Mouse (Mus musculus) heart, embryonic 15.5 days (tissue): Measurements from ENCODE around the gene Adora3. TPM values are rescaled to one million over a fixed set of nuclear protein-coding genes. Genes with fewer than 3 reads are reported as not detected.
A peak's percentile ranks its signal among the peaks of the same experiment; 100 is the strongest.

Experiments used
- ATAC-seq: fragments of 200-750 bp; cut with Nextera tagmentation; replicated peaks from 2 replicates; pipeline ENCODE4 v1.8.0; 2017; ENCODE audit warnings: low read depth, moderate TSS enrichment; ENCODE audit not compliant: insufficient number of reproducible peaks, insufficient read depth, low FRiP score
- H3K27ac ChIP-seq: fragments of 300-500 bp; sonication (generic); 2 replicates; pipeline ENCODE4 v1.5.1; 2015; ENCODE audit warnings: mild to moderate bottlenecking, inconsistent platforms
- H3K27me3 ChIP-seq: fragments of 300-500 bp; sonication (generic); 2 replicates; pipeline ENCODE4 v1.6.1; 2015; ENCODE audit warnings: inconsistent platforms
- H3K36me3 ChIP-seq: fragments of 300-500 bp; sonication (generic); 2 replicates; pipeline ENCODE4 v1.6.1; 2015; ENCODE audit warnings: mild to moderate bottlenecking, inconsistent platforms
- H3K4me1 ChIP-seq: fragments of 300-500 bp; sonication (generic); replicated peaks from 2 replicates; pipeline ENCODE4 v1.6.1; 2015; ENCODE audit warnings: inconsistent platforms
- H3K4me2 ChIP-seq: fragments of 300-500 bp; sonication (generic); 2 replicates; pipeline ENCODE4 v1.6.1; 2015; ENCODE audit warnings: inconsistent platforms, mild to moderate bottlenecking, moderate library complexity
- H3K4me3 ChIP-seq: fragments of 300-500 bp; sonication (generic); 2 replicates; pipeline ENCODE4 v1.5.1; 2015; ENCODE audit warnings: mild to moderate bottlenecking, inconsistent platforms
- H3K9ac ChIP-seq: fragments of 300-500 bp; sonication (generic); 2 replicates; pipeline ENCODE4 v1.6.1; 2015; ENCODE audit warnings: mild to moderate bottlenecking, inconsistent platforms
- H3K9me3 ChIP-seq: fragments of 300-500 bp; sonication (generic); replicated peaks from 2 replicates; pipeline ENCODE4 v1.6.1; 2016; ENCODE audit warnings: inconsistent platforms
- WGBS: fragments of 180-500 bp; shearing (Covaris S2); methylation state at CpG from one replicate; pipeline ENCODE4 v1.1.7; 2015; ENCODE audit warnings: mixed read lengths; 5-methylcytosine and 5-hydroxymethylcytosine counted together
- polyA plus RNA-seq: library from polyadenylated mRNA; unstranded; fragments of >200 nt; fragmentation: Nextera tagmentation; extraction: Ambion mirVana; gene quantifications from 2 replicates; pipeline ENCODE4 v1.2.1, GENCODE M21; 2015

The Adora3 gene
- polyA plus RNA-seq, 1 experiment from 2014 or later = 0.19 TPM

DNA sequence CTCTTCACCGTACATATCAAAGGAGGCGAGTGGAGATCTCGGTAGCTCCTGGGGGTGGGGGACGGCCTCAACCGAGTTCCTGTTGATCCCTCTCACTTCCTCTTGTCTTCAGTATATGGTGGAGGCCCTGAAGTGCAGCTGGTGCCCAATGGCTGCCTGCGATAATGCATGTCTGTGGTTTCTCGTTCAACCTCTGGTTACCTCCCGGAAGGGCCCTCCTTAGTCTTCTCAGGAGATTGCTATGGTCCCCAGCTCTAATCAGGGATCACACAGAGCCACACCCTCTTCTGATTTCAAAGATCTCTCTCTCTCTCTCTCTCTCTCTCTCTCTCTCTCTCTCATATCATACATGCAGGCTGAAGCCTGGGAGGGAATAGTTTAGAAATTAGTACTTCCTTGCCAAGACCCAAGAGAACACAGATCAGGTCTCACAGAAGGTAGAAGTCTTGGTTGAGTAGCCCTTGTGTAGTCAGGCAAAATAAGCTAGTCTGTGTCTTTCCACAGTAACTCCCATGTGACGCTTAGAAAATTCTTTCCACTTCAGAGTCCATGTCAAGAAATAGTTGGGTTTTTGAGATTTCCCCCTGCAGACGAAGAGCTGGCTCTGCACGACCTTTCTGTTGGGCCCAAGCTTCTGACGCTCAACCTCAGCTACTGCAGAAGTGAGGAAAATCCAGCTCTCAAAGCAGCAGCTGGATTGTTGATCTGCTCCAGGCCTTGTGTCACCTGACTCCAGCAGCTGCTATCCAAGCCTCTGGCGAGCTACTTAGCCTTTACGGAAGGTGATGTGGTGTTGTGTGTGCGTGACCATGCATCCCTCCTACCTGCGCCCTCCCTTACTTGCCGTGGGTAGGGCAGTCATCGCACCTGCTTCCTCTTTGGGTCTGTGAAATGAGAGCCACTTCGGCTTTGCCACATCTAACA, 22.2 kb downstream of the Adora3 start:
- H3K9ac ChIP-seq = no peak overlapping the region
- 69% methylated on average over 19 of the region's 19 CpGs for WGBS

DNA sequence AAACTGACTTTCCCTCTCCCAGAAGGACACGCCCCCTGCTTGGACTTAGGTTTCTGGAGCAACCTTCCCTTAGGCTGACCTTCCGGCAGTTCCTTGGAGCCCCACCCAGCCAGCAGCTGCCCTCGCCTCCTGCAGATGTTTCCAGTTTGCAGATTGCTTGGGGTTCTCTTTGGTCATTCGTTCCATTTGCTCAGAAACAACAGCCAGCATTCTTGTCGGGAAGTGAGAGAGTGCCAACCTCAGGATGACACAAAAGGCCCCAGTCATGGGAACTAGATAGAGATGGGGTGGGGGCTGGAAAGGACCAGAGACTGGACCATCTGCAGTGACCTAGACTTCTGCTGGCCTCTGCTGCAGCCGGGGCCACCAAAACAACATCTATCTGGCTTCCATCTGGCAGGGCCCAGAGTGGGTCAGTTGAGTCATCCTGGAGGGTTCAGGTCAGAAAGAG, 23.3 kb downstream of the Adora3 start:
- Histone ChIP-seq H3K27ac (peak overlapping the region; percentile 77), H3K4me3 (no peak overlapping the region), H3K36me3 (no peaks in the 10 kb centered on the region), H3K9me3 (no peaks in the 10 kb centered on the region), H3K9ac (no peak overlapping the region), H3K4me1 (peaks cover 46% of the 10 kb centered on the region), H3K4me2 (no peak overlapping the region), H3K27me3 (no peaks in the 10 kb centered on the region)
- ATAC-seq = peak; percentile 9; the same call in 1 of the 2 replicates
- 57% methylated on average over 6 of the region's 6 CpGs for WGBS

More for the DNA sequence above, 22.2 kb downstream of the Adora3 start:
- peaks cover 44% of the 10 kb centered on the region for H3K4me1 ChIP-seq
- H3K9me3 ChIP-seq = no peaks in the 10 kb centered on the region
- peak overlapping the region; percentile 35; the same call in 1 of the 2 replicates for H3K4me2 ChIP-seq
- ATAC-seq = no peak
- peak overlapping the region; percentile 73 for H3K27ac ChIP-seq
- H3K36me3 ChIP-seq = no peaks in the 10 kb centered on the region
- no peaks in the 10 kb centered on the region for H3K27me3 ChIP-seq
- no peak overlapping the region for H3K4me3 ChIP-seq

DNA sequence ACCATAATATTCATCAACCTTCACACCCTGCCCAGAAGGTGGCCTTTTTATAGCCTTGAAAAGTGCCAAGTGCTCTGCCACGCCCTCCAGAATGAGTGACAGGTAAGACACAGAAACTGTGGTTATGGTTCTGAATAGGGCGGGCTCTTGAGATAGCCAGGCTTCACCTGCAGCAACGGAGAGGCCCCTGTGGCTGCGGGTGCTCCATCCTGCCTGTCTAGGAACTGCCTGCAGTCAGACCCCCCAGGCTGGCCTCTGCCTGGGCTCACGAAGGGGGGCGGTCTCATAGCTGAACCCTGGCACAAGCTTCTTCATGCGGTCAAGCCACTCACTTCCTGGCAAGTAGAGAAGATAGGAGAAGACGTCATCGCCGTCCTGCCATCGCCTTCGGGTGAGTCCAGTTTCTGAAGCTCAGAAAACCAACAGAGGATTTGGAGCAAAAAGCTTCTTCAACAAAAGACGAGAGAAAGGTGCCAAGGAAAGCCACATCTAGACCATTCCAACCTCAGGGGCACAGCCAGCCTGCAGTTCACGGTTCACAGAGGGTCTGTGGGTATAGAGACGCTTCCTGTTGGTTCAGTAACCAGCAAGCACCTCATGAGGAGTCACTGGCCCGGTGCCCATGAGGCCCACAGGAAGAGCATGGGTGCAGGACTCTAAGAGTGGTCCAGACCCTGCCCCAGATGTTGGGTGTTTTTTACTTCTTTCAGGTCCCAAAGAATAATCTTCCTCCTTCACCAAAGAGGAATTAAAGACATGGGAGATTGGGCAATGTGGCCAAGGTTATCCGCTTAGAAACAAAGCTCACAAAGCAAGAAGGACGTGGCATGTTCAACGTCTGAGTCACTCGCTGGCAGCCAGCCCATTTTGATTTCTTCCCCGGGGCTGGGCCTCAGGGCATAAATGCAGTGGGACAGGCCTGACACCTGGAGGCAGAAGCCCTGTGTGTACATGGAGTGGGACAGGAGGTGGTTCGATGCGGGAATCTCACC, 24.2 kb downstream of the Adora3 start:
- Histone ChIP-seq H3K36me3 (no peaks in the 10 kb centered on the region), H3K27me3 (no peaks in the 10 kb centered on the region), H3K9me3 (no peaks in the 10 kb centered on the region), H3K27ac (peak overlapping the region; percentile 77), H3K4me2 (peak overlapping the region; percentile 22; the same call in 1 of the 2 replicates), H3K4me3 (no peak overlapping the region), H3K9ac (no peak overlapping the region), H3K4me1 (peaks cover 52% of the 10 kb centered on the region)
- WGBS = 41% methylated on average over 23 of the region's 23 CpGs
- ATAC-seq = peak; percentile 81

DNA sequence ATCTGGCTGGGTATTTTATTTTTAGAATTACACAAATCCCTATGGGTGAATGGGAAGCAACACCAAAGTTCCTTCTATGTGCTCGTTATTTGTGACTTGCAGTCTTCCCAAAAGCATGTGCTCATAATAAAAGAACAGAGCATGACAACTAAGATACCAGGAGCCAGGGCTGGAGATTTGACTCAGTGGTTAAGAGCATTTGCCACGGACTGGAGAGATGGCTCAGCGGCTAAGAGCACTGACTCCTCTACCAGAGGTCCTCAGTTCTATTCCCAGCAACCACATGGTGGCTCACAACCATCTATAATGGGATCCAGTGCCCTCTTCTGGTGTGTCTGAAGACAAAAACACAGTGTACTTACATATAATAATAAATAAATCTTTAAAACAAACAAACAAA, 26.2 kb downstream of the Adora3 start:
- Histone ChIP-seq H3K36me3 (no peaks in the 10 kb centered on the region), H3K27me3 (peaks cover 6% of the 10 kb centered on the region; the same call in 1 of the 2 replicates), H3K4me1 (peaks cover 40% of the 10 kb centered on the region), H3K9me3 (no peaks in the 10 kb centered on the region), H3K27ac (no peak overlapping the region), H3K4me3 (no peak overlapping the region), H3K9ac (no peak overlapping the region), H3K4me2 (no peak overlapping the region)
- ATAC-seq = no peak
- WGBS = 82% methylated on average over 3 of the region's 3 CpGs

DNA sequence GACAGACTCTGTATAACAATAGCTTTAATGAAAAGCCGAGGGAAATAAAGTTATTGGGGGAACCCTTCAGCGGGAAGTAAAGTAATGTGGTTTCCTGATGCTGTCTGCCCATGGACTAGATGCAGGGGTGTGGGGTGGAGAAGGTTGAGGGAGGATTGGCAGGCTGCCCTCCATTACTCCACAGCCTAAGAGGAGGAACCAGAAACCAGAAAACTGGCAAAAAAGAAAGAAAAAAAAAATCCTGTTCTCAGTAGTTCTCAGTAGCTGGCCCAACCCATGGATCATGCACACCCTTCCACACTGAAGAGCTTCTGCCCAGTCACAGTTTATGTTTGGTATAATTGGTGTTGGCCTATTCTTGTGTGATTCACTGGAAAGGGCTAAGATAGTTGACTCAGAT, 27.7 kb downstream of the Adora3 start:
- H3K27ac ChIP-seq = no peak overlapping the region
- H3K27me3 ChIP-seq = peaks cover 11% of the 10 kb centered on the region; the same call in 1 of the 2 replicates
- no peak overlapping the region for H3K4me2 ChIP-seq
- no peak overlapping the region for H3K9ac ChIP-seq
- no peaks in the 10 kb centered on the region for H3K9me3 ChIP-seq
- peaks cover 31% of the 10 kb centered on the region for H3K4me1 ChIP-seq
- no peak overlapping the region for H3K4me3 ChIP-seq
- WGBS = 58% methylated on average over 2 of the region's 2 CpGs
- no peaks in the 10 kb centered on the region for H3K36me3 ChIP-seq
- no peak for ATAC-seq

DNA sequence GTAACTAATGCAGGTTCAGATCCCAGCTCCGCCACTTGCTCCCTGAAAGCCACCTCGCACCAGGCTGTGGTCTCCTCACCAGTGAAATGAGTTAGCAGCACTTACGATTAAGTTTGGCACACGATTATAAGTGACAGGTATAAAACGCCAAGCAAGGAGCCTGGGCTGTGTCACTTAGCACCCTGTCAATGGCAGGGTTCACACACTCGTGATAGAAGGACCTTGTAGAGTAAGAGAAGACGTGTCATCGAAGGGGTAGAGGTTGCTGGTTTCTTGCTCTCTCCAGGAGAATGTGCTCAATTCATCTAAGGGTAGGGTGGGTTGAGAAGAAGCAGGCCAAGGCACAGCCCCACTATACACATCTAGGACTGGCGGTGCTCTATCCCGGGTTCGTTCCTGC, 28.2 kb downstream of the Adora3 start:
- WGBS = 44% methylated on average over 11 of the region's 11 CpGs
- H3K9me3 ChIP-seq = no peaks in the 10 kb centered on the region
- peaks cover 11% of the 10 kb centered on the region; the same call in 1 of the 2 replicates for H3K27me3 ChIP-seq
- H3K9ac ChIP-seq = no peak overlapping the region
- H3K36me3 ChIP-seq = no peaks in the 10 kb centered on the region
- ATAC-seq = no peak; the same call in 1 of the 2 replicates
- H3K4me2 ChIP-seq = no peak overlapping the region
- H3K4me3 ChIP-seq = no peak overlapping the region
- peaks cover 28% of the 10 kb centered on the region for H3K4me1 ChIP-seq
- 0 out of 2 replicates have a peak overlapping the region, but pooled peaks have one; percentile 50 for H3K27ac ChIP-seq

DNA sequence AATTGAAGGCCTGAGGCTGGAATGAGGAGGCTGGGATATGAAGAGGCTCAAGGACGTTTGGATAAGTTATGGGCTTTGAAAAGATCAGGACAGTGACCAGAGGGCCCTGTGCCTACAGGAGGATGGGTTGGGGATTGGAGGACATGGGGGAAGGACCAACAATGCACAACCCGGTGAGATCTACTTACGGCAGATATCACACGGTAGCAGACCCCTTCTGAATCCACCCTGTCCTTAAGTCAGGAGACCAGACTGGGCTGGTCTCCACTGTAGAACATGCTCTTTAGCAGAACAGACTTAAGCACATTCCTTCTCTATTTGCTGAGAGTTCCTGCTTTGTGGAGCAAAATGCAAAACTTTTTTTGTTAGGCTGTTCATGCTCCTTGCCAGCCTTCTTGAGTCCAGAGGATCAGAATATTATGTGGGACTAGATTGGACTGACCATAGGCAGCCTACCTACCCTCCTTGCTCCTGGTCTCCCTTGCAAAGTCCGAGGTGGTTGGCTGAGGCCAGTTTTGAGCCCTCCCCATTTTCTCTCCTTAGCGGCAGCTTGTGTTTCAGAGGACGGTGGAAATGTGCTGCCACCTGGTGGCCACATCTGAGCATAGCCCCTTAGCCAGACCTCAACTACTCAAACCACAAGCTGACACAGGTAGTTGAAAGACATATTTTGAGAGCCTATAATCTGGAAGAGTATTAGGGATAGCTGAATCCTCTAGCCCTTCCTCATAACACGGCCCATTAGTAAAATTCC, 28.9 kb downstream of the Adora3 start:
- no peak overlapping the region for H3K4me3 ChIP-seq
- no peak overlapping the region for H3K9ac ChIP-seq
- H3K9me3 ChIP-seq = no peaks in the 10 kb centered on the region
- no peaks in the 10 kb centered on the region for H3K36me3 ChIP-seq
- H3K27me3 ChIP-seq = peaks cover 11% of the 10 kb centered on the region; the same call in 1 of the 2 replicates
- 37% methylated on average over 8 of the region's 8 CpGs for WGBS
- H3K4me2 ChIP-seq = no peak overlapping the region
- H3K4me1 ChIP-seq = peaks cover 21% of the 10 kb centered on the region
- H3K27ac ChIP-seq = no peak overlapping the region
- ATAC-seq = peak; percentile 23; the same call in 1 of the 2 replicates

DNA sequence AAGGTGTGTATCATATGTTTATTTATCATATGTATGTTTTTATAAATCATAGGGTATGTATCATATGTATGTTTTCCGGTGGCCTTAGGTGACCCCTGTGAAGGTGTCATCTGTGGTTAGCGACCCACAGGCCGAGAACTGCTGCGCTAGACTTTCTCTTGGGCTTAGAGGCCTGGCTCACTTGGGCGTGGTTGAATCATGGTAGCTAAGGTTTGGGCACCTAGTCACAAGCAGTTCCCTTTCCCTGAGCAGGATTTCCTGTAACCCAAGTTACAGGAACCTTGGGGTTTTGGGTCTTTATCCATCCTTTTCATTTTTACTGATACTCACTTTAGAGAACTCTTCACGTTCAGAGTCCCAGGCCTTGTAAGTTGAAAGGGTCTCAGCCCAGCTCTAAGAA, 29.6 kb downstream of the Adora3 start:
- no peak overlapping the region for H3K4me2 ChIP-seq
- no peak overlapping the region for H3K27ac ChIP-seq
- H3K4me1 ChIP-seq = peaks cover 14% of the 10 kb centered on the region
- no peaks in the 10 kb centered on the region for H3K9me3 ChIP-seq
- peaks cover 11% of the 10 kb centered on the region; the same call in 1 of the 2 replicates for H3K27me3 ChIP-seq
- H3K36me3 ChIP-seq = no peaks in the 10 kb centered on the region
- WGBS = 70% methylated on average over 6 of the region's 6 CpGs
- ATAC-seq = no peak
- H3K9ac ChIP-seq = no peak overlapping the region
- no peak overlapping the region for H3K4me3 ChIP-seq

DNA sequence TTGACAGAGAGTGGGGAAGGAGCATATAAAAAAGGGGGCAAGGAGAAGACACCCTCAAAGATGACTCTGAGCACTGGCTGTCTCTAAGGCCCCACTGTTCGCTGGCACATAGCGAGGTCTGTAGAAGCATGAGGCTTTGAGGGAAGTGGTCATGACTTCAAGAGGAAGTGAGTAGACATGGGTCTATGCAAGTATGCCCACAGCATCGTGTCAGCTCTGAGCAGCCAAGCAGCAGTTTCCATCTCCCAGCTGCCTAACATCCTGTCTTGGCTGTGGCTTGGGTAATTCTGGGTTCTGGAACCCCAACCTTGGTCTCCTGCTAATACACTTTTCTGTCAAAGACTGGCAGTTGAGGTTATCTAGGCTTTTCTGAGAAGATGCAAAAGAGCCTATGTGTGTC, 30.1 kb downstream of the Adora3 start:
- no peaks in the 10 kb centered on the region for H3K9me3 ChIP-seq
- ATAC-seq = no peak
- no peak overlapping the region for H3K27ac ChIP-seq
- H3K4me3 ChIP-seq = no peak overlapping the region
- H3K4me1 ChIP-seq = peaks cover 11% of the 10 kb centered on the region
- WGBS = 73% methylated on average over 3 of the region's 3 CpGs
- no peak overlapping the region for H3K4me2 ChIP-seq
- H3K9ac ChIP-seq = no peak overlapping the region
- H3K27me3 ChIP-seq = peaks cover 11% of the 10 kb centered on the region; the same call in 1 of the 2 replicates
- no peaks in the 10 kb centered on the region for H3K36me3 ChIP-seq

DNA sequence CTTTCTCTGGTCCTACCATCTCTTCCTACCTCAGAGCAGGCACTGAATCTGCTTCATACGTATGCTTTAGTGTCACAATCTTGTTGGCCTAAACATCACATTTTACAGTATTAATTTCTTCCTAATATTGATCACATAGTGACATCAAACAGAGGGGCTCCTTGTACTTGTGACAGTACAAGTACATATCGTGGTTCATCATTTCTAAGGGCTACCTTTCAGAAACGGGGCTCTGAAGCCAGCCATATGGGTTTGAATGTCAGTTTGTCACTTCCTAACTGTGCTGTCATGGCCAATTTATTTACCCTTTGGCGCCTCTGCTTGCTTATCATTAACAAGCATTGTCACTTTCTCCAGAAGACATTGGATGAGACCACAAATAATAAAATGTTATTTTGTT, 30.8 kb downstream of the Adora3 start:
- no peaks in the 10 kb centered on the region for H3K36me3 ChIP-seq
- H3K4me2 ChIP-seq = no peak overlapping the region
- peaks cover 11% of the 10 kb centered on the region; the same call in 1 of the 2 replicates for H3K27me3 ChIP-seq
- no peak for ATAC-seq
- no peak overlapping the region for H3K9ac ChIP-seq
- H3K27ac ChIP-seq = no peak overlapping the region
- WGBS = 80% methylated on average over 4 of the region's 4 CpGs
- no peaks in the 10 kb centered on the region for H3K9me3 ChIP-seq
- peaks cover 11% of the 10 kb centered on the region for H3K4me1 ChIP-seq
- H3K4me3 ChIP-seq = no peak overlapping the region
